Mouse (Mus musculus): Measurements from ENCODE around the gene Zkscan17.

- TF ChIP-seq POLR2A (IDR thresholded peaks at IDR 0.05; ENCODE audit: borderline replicate concordance, insufficient read depth, low read length) = no peak
- TF ChIP-seq CTCF (IDR thresholded peaks at IDR 0.05; ENCODE audit: borderline replicate concordance, insufficient read depth, low read depth, low read length) = no peak; the same call in 1 of the 2 replicates
Measured at GRCm38 (mm10) chr11:59450230-59450771, 76.2 kb downstream of the Zkscan17 start.

Measured in cerebellum, adult 2 months (tissue).